Mouse (Mus musculus) cortical plate, adult 2 months (tissue): ENCODE measurements at regions not wholly inside any gene's neighbourhood (a gene's known extent, or its start where the extent isn't known, plus 50 kb on each side); places are given as distances from the start of the nearest gene placed in this dataset.

Experiments
- CTCF ChIP-seq: fragments of 200-500 bp; IDR thresholded peaks from 2 replicates; pipeline ENCODE4 v1.5.1; 2011; ENCODE audit warnings: mild to moderate bottlenecking, control low read depth, low read length; ENCODE audit not compliant: insufficient read depth; ENCODE audit errors: extremely low read depth
- POLR2A ChIP-seq: fragments of 200-500 bp; IDR thresholded peaks from 2 replicates; pipeline ENCODE4 v1.6.1; 2011; ENCODE audit warnings: mild to moderate bottlenecking, low read length, control low read depth; ENCODE audit not compliant: insufficient read depth; ENCODE audit errors: extremely low read depth

DNA sequence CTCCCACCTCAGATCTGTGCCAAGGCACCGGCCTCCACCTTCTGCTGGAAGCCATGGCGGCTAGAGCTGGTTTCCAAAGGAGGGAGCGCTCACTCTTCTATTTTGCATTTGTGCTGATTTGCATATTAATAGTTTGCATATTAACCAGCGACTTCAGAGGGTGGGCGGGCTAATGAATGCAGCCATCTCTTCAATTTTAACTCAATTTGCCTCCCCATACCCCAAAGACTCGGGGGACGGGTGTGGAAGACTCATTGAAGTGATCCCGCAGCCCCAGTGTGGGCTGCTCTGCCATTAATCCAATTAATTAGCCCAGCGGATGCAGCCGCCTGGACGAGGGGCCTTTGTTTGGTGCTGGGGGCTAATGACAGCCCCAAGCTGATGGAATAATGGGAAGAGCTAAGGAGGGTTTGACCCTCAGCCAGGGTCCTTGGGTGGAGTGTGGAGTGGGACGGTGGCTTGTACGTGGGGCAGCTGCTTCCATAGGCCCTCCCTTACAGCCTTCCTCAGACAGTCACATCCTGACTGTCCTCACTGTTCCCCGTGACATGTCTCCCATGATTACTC lies 103.0 kb downstream of the Gm26897 start:
- no peak for TF ChIP-seq CTCF
- no peak for TF ChIP-seq POLR2A
